Mouse (Mus musculus) liver, postnatal 0 days (tissue): ENCODE results near the gene Mov10.

ENCODE experiments used
- CTCF ChIP-seq: sonication (generic); IDR thresholded peaks from 2 replicates; pipeline ENCODE4 v1.5.1; 2016; ENCODE audit warnings: antibody characterized with exemption, low read depth
- EP300 ChIP-seq: IDR thresholded peaks from 2 replicates; pipeline ENCODE4 v1.6.1; 2016; ENCODE audit warnings: antibody characterized with exemption, low read depth, mild to moderate bottlenecking

DNA sequence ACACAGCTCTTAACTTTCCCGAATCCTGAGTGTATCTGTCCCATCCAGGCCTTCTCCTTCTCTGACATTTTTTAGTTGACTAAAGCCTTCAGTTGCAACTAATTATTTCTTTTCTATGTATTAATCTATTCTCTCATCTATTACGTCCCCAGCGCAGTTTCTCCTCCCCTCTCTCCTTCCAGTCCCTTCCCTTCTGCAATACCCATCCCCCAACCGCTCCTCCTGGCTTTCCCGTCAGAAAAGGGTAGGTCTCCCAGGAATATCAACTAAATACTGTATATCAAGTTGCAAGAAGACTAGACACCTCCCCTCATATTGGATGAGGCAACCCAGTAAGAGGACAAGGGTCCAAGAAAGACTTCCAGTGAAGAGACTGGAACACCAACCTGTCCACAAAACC lies 59.5 kb downstream of the Mov10 start:
- TF ChIP-seq CTCF: no peak
- TF ChIP-seq EP300: no peak
